8 mouse cellular contexts compared by ENCODE assay signal in genomic region chr6:113076012-113076685, GRCm38 (mm10). TPM values are rescaled to one million over a fixed set of nuclear protein-coding genes. Genes with fewer than 3 reads are reported as not detected.
DNase-seq lines count a peak whose midpoint lies in the region; ATAC-seq lines count a peak whose summit lies in the region.

No protein-coding gene starts in this region.

- ATAC-seq in hindbrain, embryonic 15.5 days (ENCODE audit: low FRiP score, low read depth): peak; percentile 90

- under 1% methylated on average over 49 of the region's 55 CpGs for WGBS in hindbrain, embryonic 15.5 days

- H3K9ac ChIP-seq in hindbrain, embryonic 15.5 days: peak overlapping the region; percentile 54

- H3K9me3 ChIP-seq in hindbrain, embryonic 15.5 days: no peaks in the 10 kb centered on the region

- H3K27me3 ChIP-seq in hindbrain, embryonic 15.5 days: no peaks in the 10 kb centered on the region

- peaks cover 1% of the 10 kb centered on the region; the same call in 1 of the 2 replicates for H3K36me3 ChIP-seq in hindbrain, embryonic 15.5 days

- H3K4me2 ChIP-seq in hindbrain, embryonic 15.5 days: peak overlapping the region; percentile 92

- peaks cover 48% of the 10 kb centered on the region for H3K4me1 ChIP-seq in hindbrain, embryonic 15.5 days (replicated peaks)

- H3K27ac ChIP-seq in hindbrain, embryonic 15.5 days (replicated peaks): peak overlapping the region; percentile 100

- DNase-seq in T-cell, adult 2 months (ENCODE audit: low spot score): peak; percentile 94
- peak; percentile 95 to 97 for DNase-seq in cerebellum, postnatal 25 days
- peak; percentile 85 to 91 for DNase-seq in frontal cortex, postnatal 36 days (ENCODE audit: low spot score in 2 of 2)
- peak; percentile 89 for DNase-seq in left cerebral cortex, adult 11 months (ENCODE audit: low spot score)
- peak; percentile 97 to 99 for DNase-seq in lung, postnatal 4 days
- DNase-seq in right cerebral cortex, adult 2 months (ENCODE audit: low spot score in 2 of 2): peak; percentile 86 to 90
- DNase-seq in urinary bladder, postnatal 14 days (ENCODE audit: low spot score): peak; percentile 95

- H3K4me3 ChIP-seq in hindbrain, embryonic 15.5 days: peak overlapping the region; percentile 63

RNA-seq across cellular contexts. Expression of gene Setd5, which starts 1.0 kb away (rescaled TPM):
- polyA plus RNA-seq in hindbrain, embryonic 15.5 days (2015; fragmentation: Nextera tagmentation; extraction: Ambion mirVana): 47.5 and 49.5 TPM in 2 replicates

RNA-seq across cellular contexts. Expression of gene Thumpd3, which starts 30.1 kb away (rescaled TPM):
- 50.1 and 50.8 TPM in 2 replicates for polyA plus RNA-seq in hindbrain, embryonic 15.5 days (2015; fragmentation: Nextera tagmentation; extraction: Ambion mirVana)

Comparison
In these comparisons a context has a peak if more than half of its experiments do, and no peak if none do; other contexts are left out.
1. Peak in every context shown above with its lines: DNase-seq, ATAC-seq, H3K4me3 ChIP-seq and H3K27ac ChIP-seq.